Mouse (Mus musculus) telencephalon, adult 2 months (tissue): Measurements from ENCODE around the gene Rab4a.

Source experiments
- DNase-seq: peaks from one replicate; pipeline ENCODE4 v3.0.0-alpha.2; 2011; ENCODE audit warnings: low read depth, low spot score

Gene Rab4a

DNA sequence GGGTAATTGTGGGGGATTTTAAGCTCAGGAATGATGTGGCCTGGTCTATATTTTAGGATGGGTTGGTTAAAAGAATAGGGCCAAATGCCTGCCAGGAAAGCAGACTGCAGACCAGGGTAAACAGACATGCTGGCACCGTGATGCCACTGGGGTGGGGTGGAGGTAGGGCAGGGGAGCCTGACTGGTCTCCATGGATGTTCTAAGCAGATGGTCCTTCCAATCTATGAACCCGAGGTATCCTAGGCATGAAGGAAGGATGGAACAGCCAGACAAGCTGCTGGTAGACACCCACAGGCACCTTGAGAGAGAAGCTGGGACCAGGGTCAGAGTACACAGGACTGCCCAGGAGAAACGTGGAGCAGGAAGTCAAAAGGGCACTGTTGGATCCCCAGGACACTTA is 41.8 kb downstream of the Rab4a start:
- DNase-seq, result no peak

DNA sequence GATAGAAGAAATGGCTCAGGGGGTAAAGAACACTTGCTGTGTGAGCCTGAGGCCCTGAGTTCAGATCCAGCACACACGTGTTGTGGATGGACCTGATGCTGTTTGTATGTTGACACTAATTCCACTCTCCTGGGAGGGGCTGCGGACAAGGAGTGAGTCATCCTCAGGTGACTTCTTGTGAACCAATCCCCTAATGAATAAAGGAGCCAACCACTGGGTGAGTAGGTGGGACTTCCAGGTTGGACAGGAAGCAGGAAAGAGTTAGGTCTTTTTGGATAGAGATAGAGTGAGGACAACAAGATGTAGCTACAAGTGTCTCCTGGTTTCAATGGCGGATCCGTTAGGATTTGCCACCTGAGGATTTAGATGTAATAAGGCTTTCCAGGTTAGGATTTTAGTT is 43.6 kb downstream of the Rab4a start:
- no peak for DNase-seq

DNA sequence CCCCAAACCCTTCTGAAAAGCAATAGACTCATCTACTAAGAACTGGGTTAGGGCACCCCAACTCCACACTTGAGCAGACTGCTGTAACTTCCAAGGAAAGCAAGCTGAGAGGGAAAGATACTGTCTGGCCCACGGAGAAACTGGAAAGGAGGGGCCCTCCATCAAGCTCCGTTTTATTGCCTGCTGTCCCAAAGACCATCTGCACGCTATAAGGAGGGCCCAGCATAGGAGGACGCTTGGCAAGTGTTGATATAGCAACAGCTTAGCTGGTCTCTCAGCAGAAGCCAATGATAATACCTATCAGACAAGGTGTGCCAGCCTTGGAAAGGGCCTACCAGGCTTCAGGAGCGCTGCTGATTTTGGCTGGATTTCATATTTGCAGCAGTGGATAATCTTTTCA is 45.8 kb downstream of the Rab4a start:
- DNase-seq, result no peak

DNA sequence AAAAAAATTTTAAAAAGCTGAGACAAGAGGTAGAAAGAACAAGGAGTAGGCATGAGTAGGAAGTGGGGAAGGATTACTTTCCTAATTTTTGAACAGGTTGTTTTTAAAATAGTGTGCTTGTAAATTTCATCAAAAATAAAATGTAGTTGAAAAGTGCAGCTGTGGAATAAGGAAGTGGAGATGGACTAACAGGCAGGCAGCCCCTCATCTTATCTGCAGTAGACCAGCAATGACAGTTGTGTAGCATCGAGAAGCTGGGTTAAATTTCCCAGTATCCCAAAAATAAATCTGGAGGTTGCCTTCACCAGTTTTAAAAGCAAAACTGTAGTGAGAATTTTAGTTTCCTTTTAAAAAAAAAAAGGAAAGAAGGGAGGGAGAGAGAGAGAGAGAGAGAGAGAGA is 48.5 kb downstream of the Rab4a start:
- DNase-seq, result no peak

DNA sequence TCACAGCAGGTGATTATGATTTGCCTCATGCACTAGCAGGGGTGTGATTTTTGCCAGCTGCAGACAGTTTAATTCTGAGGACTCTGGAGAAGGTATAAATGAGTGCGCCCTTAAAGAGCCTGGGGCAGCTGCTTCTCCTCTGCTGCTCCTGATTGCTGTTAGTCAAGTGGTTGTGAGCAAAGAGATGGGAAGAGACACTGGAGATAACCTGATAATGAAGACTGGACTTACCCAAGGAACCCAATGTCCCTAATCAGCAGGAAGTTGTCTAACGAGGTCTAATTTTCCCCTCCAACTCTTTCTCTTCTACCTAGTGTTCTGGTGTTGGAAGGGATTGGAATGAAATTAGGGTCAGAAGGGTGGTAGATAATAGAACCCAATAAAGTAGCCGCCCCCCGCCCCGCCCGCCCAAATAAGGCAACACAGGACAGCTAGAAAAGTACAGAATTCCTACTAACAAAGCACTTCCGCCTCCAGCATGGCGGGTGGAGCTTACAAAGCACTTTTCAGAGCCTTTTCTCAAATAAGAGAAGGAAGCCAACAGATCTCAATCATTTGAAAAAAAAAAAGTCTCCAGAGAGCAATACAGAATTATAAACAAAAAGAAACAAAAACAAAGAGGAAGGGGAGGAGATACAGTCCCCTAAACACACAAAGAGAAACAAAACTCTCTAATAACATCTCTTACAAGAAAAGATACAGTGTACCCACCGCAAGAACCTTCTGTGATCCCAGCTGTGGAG is 49.1 kb downstream of the Rab4a start:
- no peak for DNase-seq

DNA sequence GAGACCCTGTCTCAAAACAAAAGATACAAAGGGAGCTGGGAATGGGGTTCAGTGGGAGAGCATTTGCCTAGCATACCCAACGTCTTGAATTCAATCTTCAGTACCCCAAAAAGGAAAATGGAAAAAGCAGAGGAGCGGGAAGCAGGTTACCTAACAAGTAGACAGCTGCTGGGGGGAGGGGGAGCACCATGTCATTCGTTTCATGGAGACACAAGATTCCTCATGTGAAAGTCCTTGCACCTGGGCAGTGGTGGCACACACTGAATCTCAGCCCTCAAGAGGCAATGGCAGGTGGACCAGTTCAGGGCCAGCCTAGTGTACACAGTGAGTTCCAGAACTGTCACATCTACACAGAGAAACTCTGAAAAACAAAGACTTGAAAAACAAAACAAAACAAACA is 51.6 kb downstream of the Rab4a start:
- no peak for DNase-seq

DNA sequence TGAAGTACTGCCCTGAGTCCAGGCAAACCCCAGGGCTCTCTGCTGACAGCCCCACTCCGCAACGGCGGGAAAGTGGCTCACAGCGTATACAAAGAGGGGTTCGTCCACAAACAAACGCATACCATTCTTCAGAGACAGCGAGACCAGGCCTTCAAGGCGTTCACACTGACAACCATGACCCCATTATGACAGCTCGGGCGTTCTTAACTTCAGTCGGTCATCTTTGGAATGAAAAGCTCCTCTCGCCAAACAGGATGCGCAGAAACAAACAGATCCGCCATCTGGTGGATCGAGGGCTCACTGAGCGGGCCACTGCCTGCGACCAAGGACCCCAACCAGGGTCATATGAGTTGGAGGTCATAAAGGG is 52.8 kb downstream of the Rab4a start:
- no peak for DNase-seq

DNA sequence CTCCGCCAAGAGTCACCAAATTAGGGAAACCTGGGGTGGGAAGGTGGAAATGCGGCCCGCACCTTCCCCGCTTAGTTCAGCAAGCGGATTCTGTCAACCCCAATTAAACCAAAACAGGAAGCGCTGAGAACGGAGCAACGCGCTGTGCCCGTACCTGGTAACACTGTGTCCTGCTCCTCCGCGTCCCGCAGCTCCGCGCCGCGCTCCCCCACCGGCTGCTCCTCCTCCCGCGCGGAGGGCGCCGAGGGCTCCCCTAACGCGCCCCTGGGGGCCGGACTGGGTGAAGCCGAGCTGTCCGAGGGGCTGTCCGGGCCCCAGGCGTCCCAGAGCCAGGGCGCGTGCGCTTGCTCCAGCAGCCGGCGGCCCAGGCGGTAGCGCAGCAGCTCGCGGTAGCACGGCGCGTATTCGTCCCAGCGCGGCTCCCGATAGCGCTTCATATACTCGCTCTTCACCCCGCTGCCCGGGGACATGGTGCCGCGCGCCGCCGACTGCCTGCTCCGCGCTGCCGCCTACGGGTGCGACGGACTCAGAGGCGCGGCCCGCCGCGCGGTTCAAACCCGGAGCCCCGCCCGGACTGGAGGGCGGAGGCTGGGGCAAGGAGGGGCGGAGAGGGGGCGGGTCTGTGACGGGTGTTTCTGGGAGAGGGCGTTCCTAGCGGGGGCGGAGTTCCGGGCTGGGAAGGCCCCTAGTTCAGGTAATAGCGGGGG is 53.3 kb downstream of the Rab4a start:
- DNase-seq, result peak; percentile 90

DNA sequence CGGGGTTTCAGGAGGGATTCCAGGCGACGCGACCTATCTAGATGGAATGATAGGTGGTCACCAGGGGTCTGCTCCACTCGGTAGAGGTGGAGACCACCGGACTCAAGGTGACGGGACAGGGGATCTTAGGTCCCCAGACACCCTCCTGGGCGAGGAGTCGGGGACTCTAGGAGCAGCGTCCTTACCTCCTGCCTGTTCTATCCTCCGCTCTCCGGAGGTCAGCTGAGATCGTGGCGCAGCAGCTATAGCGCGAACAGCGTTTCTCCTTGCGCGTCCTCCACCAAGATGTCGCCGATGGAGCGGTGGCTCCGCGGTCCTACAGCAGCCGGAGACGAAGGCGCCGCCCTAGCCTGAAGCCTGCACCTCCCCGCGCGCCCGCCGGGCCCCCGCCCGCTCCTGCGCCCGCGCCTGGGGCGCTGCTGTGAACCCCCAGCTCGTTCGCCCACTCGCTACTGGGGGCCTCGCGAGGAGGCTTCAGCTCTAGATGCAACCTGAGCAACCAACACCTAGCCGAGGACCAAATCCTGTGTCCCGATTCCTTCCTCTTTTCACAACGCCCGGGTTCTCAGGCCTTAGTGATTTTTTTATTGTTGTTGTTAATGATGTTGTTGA is 54.0 kb downstream of the Rab4a start, which contains the start of gene Ccsap:
Ccsap (minus strand) TSS at position 562 of the 612 bp plus-strand sequence.
- DNase-seq, result no peak

DNA sequence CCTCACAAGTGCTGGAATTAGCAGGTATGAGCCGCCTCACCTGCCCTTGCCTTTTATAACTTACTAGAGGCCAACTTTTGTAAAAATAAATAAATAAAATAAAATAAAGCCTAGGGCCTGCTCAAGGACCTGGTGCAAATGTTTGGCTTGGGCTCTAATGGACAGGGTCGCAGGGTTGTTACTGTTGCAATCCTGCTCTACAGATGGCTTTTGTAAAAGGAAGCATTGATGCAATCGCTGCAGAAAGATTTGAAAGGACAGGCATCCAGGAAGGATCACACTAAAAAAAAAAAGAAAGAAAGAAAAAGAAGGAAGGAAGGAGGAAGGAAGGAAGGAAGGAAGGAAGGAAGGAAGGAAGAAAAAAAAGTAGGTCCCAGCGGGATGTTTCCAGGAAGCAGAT is 54.6 kb downstream of the Rab4a start:
- DNase-seq, result no peak

DNA sequence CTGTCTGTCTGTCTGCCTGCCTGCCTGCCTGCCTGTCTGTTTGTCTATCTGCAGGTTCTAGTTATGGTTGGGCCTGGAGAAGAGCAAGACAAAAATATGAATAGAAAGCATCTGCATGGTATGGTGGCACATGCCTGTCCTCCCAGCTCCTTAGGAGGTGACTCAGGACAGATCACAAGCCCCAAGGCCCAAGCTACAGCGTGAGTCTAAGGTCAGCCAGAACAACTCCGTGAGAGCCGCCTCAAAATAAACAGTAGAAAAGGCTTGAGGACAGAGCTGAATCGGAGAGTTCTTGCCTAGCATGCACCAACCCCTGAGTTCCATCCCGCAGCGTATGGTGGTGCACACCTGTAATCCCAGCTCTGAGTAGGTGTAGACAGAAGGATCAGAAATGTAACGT is 60.0 kb downstream of the Rab4a start:
- DNase-seq, result no peak

DNA sequence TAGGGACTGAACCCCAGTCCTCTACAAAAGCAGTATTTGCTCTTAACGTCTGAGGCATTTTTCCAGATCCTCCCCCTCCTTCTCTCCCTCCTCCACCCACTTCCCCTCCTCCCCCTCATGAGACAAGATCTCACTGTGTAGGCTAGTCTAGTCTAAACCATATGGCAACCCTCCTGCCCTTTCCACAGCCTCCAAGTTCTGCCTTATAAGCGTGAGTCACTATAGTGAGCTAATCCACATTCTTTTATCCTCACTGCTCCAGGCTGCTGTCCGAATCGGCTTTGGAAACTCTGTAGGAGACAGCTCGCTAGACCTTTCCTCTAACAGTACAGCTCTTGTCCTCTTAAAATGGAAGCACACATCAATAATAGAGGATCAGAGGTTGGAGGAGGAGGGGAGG is 61.2 kb downstream of the Rab4a start:
- no peak for DNase-seq

DNA sequence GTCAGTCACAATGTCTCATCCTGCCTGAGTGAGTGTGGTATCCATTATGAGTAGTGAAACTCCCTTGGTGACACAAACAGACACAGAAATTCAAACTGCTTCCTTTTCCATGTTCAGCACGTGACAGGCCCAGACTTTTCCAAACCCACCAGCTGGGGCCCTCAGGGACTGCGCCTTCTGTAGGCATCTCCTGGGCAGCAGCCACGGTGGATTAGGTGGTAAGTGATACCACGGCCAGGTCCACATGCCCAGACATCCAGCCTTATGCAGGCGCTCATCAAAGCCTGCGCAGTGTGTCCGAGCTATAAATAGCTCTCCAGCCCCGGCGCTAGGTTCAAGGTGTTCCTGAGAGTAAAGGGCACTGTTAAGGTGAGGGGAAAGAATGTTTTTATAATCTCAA is 66.3 kb downstream of the Rab4a start:
- no peak for DNase-seq

DNA sequence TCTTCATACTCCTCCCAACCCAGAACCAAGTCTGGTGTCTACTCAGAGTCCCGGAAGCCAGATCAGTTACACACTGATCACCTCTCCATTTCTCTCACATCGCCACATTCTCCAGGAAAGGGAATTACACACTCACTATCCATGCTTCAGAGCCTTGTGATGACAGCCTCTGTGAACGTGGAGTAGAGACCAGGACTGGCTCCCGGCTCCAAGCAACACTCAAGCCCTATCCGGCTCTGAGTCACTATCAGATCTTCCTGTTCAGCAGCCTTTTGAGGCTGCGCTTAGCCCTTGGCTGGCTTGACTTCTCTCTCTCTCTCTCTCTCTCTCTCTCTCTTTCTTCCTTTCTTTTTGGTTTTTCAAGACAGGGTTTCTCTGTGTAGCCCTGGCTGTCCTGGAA is 67.6 kb downstream of the Rab4a start:
- no peak for DNase-seq

DNA sequence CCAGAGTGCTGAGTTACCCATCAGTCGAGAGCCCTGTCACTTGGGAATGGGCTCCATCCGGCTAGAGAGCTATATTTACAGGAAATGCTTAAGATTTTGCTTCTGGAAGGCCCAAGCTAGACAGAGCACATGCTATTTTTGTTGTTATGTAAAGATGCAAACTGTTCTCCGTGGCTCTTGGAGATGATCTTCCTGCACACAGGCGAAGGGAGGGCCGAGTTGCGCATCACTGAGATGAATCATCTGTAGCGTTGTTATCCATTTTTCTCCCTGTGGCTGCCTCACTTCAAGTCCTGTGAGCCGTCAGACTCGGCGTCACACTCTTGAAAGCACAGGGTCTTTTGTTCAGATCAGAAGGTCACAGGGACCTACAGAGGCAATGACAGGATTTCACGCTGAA is 68.5 kb downstream of the Rab4a start:
- peak; percentile 77 for DNase-seq

DNA sequence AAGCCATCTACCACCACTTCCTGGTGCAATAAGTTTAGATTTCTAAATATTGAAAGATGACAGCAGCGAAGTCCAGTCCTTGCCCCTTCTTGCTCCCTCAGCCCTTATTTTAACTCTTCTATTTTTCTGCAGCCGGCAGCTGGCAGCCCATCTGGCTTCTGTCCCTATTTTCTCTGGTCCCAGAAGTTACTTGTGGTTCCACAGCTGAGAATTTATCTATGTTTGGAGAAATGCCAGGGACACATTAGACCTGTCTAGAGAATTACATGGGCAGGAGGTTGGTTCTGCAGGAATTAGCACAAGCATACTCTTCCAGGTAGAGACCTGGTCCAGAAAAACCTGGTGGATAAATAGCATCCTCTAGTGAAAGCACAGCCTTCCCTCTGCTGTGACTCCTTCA is 72.1 kb downstream of the Rab4a start:
- DNase-seq, result no peak

DNA sequence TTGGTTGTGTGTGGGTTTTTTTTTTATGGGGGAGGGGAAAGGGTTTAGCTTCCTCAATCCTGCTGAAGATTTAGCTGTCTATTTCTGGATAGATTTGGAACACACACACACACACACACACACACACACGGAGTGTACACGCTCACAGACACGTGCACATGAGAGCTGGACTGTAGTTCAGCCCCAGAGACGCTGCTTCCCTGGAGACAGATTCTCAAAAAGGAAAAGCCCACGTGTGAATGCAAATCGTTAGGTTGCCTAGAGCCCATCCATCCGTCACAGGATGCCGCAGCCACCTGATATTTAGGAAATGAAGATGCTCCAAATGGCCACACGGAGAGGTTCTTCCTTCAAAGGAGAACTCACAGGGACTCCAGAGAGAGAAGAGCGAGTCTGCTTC is 74.5 kb downstream of the Rab4a start:
- DNase-seq, result peak; percentile 95

DNA sequence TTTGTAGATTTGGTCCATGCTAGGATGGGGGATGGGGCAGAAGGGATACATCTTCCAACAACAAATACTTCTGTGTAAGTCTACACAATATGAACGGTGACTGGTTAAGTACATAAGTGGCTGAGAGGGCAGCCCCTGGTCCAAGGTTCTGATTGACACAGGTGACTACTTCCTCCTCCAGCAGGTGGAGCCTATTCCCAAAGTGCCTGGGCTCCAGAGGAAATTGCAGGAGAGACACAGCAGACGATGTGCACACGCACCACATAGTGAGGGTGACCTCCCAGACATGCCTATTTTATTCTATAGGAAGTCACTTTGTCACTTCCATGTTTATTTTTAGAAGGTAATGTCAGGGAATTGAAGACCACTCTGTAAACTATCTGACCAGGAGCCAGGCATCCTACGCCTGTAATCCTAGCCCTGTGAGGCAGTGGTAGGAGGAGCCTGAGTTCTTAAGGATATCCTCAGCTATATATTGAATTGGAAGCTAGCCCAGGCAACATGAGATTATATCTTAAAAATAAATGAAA is 75.1 kb downstream of the Rab4a start:
- no peak for DNase-seq

DNA sequence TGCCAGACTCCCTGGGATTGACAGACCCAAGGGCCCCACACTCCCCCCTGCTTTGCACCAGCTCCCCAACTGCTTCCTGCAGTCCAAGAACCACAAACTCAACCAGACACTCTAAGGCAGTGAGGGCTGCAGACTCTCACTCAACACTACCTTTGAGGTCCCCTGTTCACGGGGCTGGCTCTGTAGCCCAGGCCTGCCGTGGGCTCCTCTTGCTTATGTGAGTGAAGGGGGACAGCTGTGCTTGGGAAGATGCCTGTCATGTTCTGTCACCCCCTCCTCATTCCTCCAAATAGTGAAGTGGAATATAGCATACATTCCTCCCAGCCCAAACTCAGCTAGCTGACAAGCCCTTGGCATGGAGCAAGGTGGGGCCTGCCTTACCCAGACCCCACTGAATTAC is 76.6 kb downstream of the Rab4a start:
- DNase-seq, result no peak

DNA sequence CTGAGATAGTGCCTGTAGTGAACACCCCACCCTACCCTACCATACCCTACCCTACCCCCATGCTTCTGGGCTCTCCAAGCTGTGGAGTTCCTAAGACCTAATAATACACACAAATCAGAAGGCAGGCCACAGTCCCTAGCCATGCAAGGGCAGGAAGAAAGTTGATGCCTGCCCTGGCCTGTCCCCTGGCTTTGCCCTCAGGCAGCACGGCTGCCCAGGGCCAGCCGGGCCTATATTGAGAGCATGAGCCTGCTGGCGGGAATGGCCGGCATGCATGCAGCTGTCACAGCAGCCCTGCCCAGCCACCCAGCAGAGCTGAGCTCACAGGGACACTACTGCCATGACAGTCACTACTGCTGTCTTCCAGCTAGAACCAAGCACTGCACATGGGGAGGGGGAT is 77.3 kb downstream of the Rab4a start:
- DNase-seq, result no peak
